20 mouse cellular contexts compared by ENCODE assay signal in genomic region chr15:98615751-98616150, GRCm38 (mm10). TPM values are rescaled to one million over a fixed set of nuclear protein-coding genes. Genes with fewer than 3 reads are reported as not detected.
"Had no signal": no experiment of that assay in that cellular context is flagged by ENCODE, and none has a peak within 500 bp of the region (broad histone marks: within the 10 kb centered on the region; RNA-seq: fewer than 3 reads in every experiment).

No protein-coding gene starts in this region.

- H3K9ac ChIP-seq: liver, embryonic 15.5 days; lung, embryonic 14.5 days; neural tube, embryonic 15.5 days had no signal

- H3K36me3 ChIP-seq: liver, embryonic 15.5 days; midbrain, embryonic 10.5 days; neural tube, embryonic 15.5 days had no signal

- H3K4me3 ChIP-seq: layer of hippocampus, adult 2 months; liver, embryonic 15.5 days; midbrain, embryonic 10.5 days; myocyte; neural tube, embryonic 15.5 days had no signal

- H3K27ac ChIP-seq: layer of hippocampus, adult 2 months; liver, embryonic 15.5 days; neural tube, embryonic 15.5 days had no signal

- DNase-seq: left cerebral cortex, postnatal 4 days; lung, embryonic 14.5 days; lung, postnatal 10 days; lung, postnatal 4 days; midbrain, embryonic 14.5 days; right cerebral cortex, adult 18-20 months; right cerebral cortex, postnatal 25 days; thymus, adult 18-20 months; thymus, postnatal 14 days had no signal

- H3K9me3 ChIP-seq: liver, embryonic 15.5 days; midbrain, embryonic 10.5 days; neural tube, embryonic 15.5 days had no signal

- H3K4me2 ChIP-seq: liver, embryonic 11.5 days; liver, embryonic 15.5 days; lung, embryonic 14.5 days; neural tube, embryonic 15.5 days had no signal

RNA-seq across cellular contexts. Expression of gene 4930415O20Rik, which starts 44.9 kb away (rescaled TPM):
- total RNA-seq: layer of hippocampus, adult 2 months; layer of hippocampus, postnatal 14 days; left cerebral cortex, adult 18-20 months; left cerebral cortex, postnatal 10 days; left cerebral cortex, postnatal 4 days; megakaryocyte, adult 5-6 weeks had no signal
- polyA plus RNA-seq: liver, embryonic 15.5 days; lung, embryonic 14.5 days; midbrain, embryonic 10.5 days; midbrain, embryonic 14.5 days; neural tube, embryonic 11.5 days; neural tube, embryonic 15.5 days had no signal
